Mouse (Mus musculus) ES-E14 (cell line): ENCODE results near the gene Mgst2. TPM values are rescaled to one million over a fixed set of nuclear protein-coding genes. Genes with fewer than 3 reads are reported as not detected.

Experiments
- DNase-seq: peaks from one replicate; pipeline ENCODE4 v3.0.0-alpha.2; 2013; ENCODE audit warnings: low read depth, low spot score
- H3K27ac ChIP-seq: 2 replicates; pipeline ENCODE4 v1.5.1; 2012; ENCODE audit warnings: low read depth, mild to moderate bottlenecking, low read length, moderate library complexity, mixed read lengths; ENCODE audit not compliant: poor library complexity, insufficient read depth, severe bottlenecking
- H3K36me3 ChIP-seq: 2 replicates; pipeline ENCODE4 v1.6.1; 2012; ENCODE audit warnings: mild to moderate bottlenecking, low read length, moderate library complexity, mixed read lengths; ENCODE audit not compliant: control insufficient read depth, poor library complexity, insufficient read depth, severe bottlenecking
- H3K4me1 ChIP-seq, 2 experiments: fragments of 150-350 bp in 1 of 2; sonication (generic) in 1 of 2; 2 replicates each; pipeline ENCODE4 v1.6.1; 2012; ENCODE audit warnings: low read length in 2 of 2, mild to moderate bottlenecking in 1 of 2, mixed read lengths in 1 of 2; ENCODE audit not compliant: control insufficient read depth in 2 of 2, insufficient read depth in 2 of 2, poor library complexity in 1 of 2
- H3K4me3 ChIP-seq, 2 experiments: fragments of 150-350 bp in 1 of 2; sonication (generic) in 1 of 2; 2 replicates each; pipeline ENCODE4 v1.5.1; 2012; ENCODE audit warnings: low read length in 2 of 2, low read depth in 1 of 2, mild to moderate bottlenecking in 1 of 2, mixed read lengths in 1 of 2; ENCODE audit not compliant: insufficient read depth in 1 of 2, poor library complexity in 1 of 2, severe bottlenecking in 1 of 2
- H3K9ac ChIP-seq: 2 replicates; pipeline ENCODE4 v1.6.1; 2012; ENCODE audit warnings: low read depth, mild to moderate bottlenecking, low read length, mixed read lengths; ENCODE audit not compliant: poor library complexity, insufficient read depth, severe bottlenecking
- H3K9me3 ChIP-seq: fragments of 150-350 bp; sonication (generic); 2 replicates; pipeline ENCODE4 v1.6.1; 2012; ENCODE audit warnings: low read depth, mild to moderate bottlenecking, low read length; ENCODE audit not compliant: control insufficient read depth, insufficient read depth
- CHD2 ChIP-seq: IDR thresholded peaks from 2 replicates; pipeline ENCODE4 v1.6.1; 2014; ENCODE audit warnings: mild to moderate bottlenecking, low read depth, low read length, inconsistent platforms
- HCFC1 ChIP-seq: IDR thresholded peaks from 2 replicates; pipeline ENCODE4 v1.6.1; 2012; ENCODE audit warnings: low read length, inconsistent platforms, borderline replicate concordance; ENCODE audit not compliant: insufficient read depth
- MAFK ChIP-seq: IDR thresholded peaks from 2 replicates; pipeline ENCODE4 v1.6.1; 2014; ENCODE audit warnings: mild to moderate bottlenecking, low read depth, low read length, inconsistent platforms; ENCODE audit not compliant: insufficient read depth
- ZC3H11A ChIP-seq: IDR thresholded peaks from 2 replicates; pipeline ENCODE4 v1.6.1; 2012; ENCODE audit warnings: low read depth, mild to moderate bottlenecking, inconsistent platforms, low read length, borderline replicate concordance
- ZNF384 ChIP-seq: IDR thresholded peaks from 2 replicates; pipeline ENCODE4 v1.6.1; 2012; ENCODE audit warnings: low read depth, low read length, inconsistent platforms
- in situ Hi-C, 2 experiments: fragments of 600-800 bp; cut with MboI; formaldehyde crosslinking; loops; one replicate each; pipeline ENCODE4 v1.15.1; 2025; ENCODE audit warnings: low sequenced_read_pairs in 2 of 2, inconsistent platforms in 1 of 2; ENCODE audit not compliant: unreplicated experiment in 2 of 2
- total RNA-seq: library from RNA; depleted of rRNA; stranded (reverse); fragments of 300-350 nt; gene quantifications from 2 replicates; pipeline ENCODE4 v1.2.3, GENCODE M21; 2012

Mgst2 gene
- total RNA-seq, 1 experiment = 0.71 TPM

DNA sequence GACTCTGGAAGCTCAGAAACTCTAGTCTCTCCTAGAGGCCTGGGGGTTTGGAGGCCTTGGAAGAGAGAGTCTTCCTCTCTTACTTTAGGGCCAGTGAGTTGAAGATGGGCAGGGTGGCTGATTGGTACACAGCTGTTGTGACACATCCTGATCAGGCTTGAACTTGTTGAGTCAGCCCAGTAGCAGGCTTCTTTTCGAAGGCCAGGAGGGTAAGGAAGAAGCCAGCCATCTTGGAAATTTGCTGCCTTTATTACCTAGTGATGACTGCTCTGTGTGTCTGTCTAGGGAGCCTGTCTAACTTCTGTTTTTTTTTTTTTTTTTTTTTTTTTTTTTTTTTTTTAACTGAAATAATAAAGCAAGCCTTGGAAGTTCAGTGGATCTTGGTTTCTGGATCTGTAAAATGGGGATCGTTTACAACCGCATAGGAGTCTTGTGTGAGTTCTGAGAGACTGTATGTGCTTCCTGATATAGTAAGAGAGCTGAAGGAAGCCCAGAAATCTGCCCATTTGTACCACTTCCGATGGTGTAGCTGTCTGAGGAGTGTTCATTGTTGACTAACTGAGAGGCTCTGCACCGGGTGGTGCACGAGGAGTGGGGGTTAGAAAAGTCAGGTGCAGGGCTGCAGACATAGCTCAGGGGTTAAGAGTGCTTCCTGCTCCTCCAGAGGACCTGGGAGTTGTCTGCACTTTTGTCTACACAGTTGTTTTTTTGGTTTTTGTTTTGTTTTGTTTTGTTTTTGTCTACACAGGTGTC is 5.7 kb upstream of the Mgst2 start:
- H3K4me3 ChIP-seq = no peak overlapping the region
- no peak overlapping the region for H3K27ac ChIP-seq
- H3K9ac ChIP-seq = no peak overlapping the region
- in situ Hi-C loops = loop anchor here in 1 of 2 experiments (10.0 kb wide), 1 partner anchor 140 kb away; no protein-coding TSS in a partner anchor
- no peak for DNase-seq
- no peaks in the 10 kb centered on the region for H3K9me3 ChIP-seq
- H3K36me3 ChIP-seq = no peaks in the 10 kb centered on the region
- H3K4me1 ChIP-seq = peaks cover 0 to 2% of the 10 kb centered on the region in 2 experiments; a peak in 1 of 4 replicates
- TF ChIP-seq CHD2 (no peak), ZNF384 (peak; percentile 59; the same call in 1 of the 2 replicates)

- in situ Hi-C loops = loop anchor here in 1 of 2 experiments (10.0 kb wide), 1 partner anchor 145 kb away; no protein-coding TSS in a partner anchor
- Histone ChIP-seq H3K27ac (no peak overlapping the region), H3K4me3 (no peak overlapping the region), H3K9me3 (no peaks in the 10 kb centered on the region), H3K36me3 (no peaks in the 10 kb centered on the region), H3K4me1 (no peaks in the 10 kb centered on the region), H3K9ac (no peak overlapping the region)
- no peak for DNase-seq
- TF ChIP-seq ZC3H11A (no peak), HCFC1 (no peak), MAFK (no peak), CHD2 (no peak), ZNF384 (no peak)
Observed at GRCm38 (mm10) chr3:51659415-51659814, 745 bp upstream of the Mgst2 start.

- no peak overlapping the region for H3K27ac ChIP-seq
- no peaks in the 10 kb centered on the region for H3K9me3 ChIP-seq
- TF ChIP-seq ZC3H11A = no peak
Observed at GRCm38 (mm10) chr3:51660821-51661276, 689 bp downstream of the Mgst2 start.

DNA sequence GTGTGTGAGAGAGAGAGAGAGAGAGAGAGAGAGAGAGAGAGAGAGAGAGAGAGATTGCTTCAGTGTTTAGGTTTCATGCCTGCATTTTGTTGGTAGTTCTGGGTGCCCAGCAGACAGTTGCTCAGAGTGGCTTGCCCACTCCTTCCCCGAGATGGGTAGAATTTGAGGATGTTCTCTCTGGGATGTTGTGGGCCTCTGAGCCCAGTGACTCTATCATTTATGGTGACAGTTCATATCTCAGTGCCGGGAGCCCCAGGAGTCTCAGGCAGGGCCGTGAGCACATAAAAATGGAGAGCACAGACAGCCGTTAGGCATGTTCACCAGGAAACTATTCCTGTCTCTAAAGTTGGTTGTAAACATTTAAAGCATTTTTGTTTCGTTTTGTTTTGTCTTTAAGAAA is 1.2 kb downstream of the Mgst2 start:
- Histone ChIP-seq H3K4me1 (no peaks in the 10 kb centered on the region), H3K36me3 (no peaks in the 10 kb centered on the region), H3K9ac (no peak overlapping the region), H3K4me3 (no peak overlapping the region), H3K27ac (no peak overlapping the region), H3K9me3 (no peaks in the 10 kb centered on the region)
- TF ChIP-seq MAFK (no peak), ZC3H11A (no peak), CHD2 (no peak), ZNF384 (no peak), HCFC1 (no peak)
- DNase-seq = no peak
- in situ Hi-C loops = no loop called here

More at GRCm38 (mm10) chr3:51660821-51661276, 689 bp downstream of the Mgst2 start:
- no peaks in the 10 kb centered on the region for H3K4me1 ChIP-seq
- no peak overlapping the region for H3K9ac ChIP-seq
- no peak overlapping the region for H3K4me3 ChIP-seq
- no peaks in the 10 kb centered on the region for H3K36me3 ChIP-seq
- in situ Hi-C loops = no loop called here
- DNase-seq = no peak
